Mouse (Mus musculus): ENCODE data around the gene Barhl2. TPM values are rescaled to one million over a fixed set of nuclear protein-coding genes. Genes with fewer than 3 reads are reported as not detected.
A peak's percentile ranks its signal among the peaks of the same experiment; 100 is the strongest.

Gene Barhl2
- total RNA-seq, 2 experiments from 2014 or later, result not detected

DNA sequence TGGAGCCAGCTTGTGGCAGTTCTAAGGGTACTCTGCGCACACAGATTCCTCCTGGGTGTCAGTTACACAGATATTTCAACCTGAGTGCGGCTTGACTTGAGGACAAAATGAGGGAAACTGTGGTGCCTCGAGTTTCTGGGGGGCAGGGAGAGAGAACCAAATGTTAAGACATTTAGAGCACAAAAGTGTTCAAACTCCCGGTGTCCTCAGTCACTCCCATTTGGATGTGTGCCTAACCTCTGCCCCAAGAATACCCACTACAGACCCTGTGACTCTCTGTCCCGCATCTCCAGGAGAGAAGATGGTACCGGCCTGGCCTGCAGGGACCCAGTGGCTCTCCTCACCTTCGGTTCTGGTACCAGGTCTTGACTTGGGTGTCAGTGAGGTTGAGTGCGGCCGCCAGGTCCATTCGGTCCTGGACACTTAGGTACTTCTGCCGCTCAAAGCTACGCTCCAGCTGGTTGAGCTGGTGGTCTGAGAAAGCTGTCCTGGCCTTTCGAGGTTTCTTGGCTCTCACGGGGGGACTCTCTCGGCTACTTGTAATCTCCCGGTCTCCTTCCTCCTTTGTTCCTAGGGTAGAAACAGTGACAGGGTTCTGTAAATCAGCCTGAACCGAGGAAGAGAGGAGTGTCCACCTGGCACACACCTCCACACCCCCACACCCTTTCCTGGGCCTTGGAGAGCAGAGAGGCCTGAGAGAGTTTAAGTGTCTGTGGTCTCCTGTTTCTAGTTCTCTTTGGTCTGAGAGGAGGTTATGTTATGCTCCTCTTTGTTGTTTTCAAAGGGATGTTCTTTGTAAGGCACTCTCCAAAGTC, 2.7 kb downstream of the Barhl2 start:
- no peak for DNase-seq

DNA sequence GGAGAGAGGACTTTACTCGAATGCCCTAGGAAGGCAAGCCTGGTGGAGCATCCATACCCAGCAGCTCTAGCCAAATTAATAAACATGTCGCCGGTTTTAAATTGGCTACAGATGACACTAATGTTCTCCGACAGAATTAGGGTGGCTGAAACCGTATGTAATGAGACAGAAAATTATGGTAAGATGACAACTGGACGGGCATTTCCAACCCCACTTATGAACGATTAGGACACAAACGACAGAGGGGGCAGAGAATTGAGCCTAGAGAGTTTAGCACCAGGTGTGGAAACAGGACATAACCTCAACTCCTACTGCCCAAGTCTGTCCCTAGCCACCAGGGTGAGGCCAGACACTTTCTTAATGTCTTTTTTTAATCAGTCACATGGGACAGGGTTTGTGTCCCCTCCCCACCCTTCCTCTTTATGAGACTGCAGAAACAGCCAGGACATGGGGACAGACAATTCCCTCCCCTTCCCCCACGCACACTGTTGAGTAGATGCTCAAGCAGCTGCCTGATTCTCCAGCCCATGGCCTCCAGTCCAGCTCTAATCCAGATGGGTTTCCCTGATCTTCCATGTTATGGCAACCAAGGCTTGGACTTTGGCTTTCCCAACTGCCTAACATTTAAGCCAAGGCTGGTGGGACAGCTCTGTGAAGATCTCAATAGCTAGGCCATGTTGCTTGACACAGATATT, 3.4 kb downstream of the Barhl2 start:
- no peak for DNase-seq

GRCm38 (mm10) chr5:106453886-106454321, 4.1 kb downstream of the Barhl2 start:
- no peak for DNase-seq

DNA sequence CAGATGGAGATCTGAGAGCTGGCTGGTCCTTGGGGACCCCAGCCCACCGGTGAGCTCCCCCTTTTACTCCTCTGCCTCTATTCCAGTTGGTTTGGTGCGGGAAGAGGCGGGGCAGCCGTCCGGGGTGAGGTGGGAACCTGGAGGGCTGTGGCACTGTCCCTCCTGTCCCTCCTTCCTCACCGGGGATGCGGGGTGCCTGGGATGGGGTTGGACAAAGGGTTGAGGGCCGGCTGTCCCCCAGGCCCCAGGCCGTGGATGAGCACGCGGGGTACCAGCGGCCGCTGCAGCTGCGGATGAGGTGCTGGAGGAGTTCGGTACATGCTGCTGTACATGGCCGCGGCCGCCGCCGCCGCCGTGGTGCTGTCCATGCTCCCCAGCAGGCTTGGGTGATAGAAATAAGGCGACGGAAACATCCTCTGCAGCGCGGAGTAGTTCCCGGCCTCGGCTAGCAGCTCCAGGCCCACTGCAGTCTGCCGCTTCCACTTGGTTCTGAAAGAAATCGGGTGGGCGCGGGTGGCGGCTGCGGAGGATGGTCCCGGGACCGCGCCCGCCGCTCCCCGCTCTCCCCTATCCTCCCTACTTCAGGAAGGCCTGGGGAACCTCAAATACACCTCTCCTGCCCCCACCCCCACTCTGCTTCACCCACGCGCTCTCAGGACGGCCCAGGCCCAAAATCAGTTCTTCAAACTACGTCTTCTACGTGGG, 4.6 kb downstream of the Barhl2 start:
- peak in 1 of 2 experiments; percentile 19 for DNase-seq

- DNase-seq, result no peak
Observed at GRCm38 (mm10) chr5:106452686-106453085, 5.3 kb downstream of the Barhl2 start.

GRCm38 (mm10) chr5:106451681-106452440, 6.1 kb downstream of the Barhl2 start:
- no peak for DNase-seq

DNA sequence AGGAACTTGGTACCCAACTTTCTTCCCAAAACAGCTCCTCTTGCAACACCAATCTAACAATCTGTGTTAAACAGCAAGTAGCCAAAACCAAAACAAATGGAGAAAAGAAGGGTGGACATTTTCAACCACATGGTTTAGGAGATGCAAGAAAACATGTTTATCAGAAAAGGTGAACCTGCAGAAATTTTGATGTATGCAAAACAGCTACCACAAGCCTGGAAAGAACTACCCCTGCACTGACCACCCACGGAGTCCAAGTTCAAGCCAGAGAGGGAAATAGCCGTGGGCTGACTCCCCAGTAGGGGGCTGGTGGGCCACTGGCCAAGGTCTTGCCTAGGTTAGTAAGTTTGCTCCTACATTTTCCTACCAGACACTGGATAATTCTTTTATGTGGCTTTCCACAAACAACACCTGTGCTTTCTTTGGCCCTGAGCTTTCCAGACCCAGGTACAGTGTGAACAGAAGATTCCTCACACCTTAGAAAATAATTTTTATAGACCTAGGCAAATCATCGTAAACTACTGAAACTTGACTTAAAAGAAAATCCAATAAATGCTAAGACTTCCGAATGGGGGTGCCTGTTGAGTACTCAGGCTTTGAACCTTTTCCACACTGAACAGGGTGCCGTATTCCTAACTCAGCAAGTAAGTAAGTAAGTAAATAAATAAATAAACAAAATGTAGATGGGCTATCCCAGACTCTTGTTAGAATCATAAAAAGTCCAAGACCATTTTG, 7.4 kb downstream of the Barhl2 start:
- DNase-seq, result no peak

DNA sequence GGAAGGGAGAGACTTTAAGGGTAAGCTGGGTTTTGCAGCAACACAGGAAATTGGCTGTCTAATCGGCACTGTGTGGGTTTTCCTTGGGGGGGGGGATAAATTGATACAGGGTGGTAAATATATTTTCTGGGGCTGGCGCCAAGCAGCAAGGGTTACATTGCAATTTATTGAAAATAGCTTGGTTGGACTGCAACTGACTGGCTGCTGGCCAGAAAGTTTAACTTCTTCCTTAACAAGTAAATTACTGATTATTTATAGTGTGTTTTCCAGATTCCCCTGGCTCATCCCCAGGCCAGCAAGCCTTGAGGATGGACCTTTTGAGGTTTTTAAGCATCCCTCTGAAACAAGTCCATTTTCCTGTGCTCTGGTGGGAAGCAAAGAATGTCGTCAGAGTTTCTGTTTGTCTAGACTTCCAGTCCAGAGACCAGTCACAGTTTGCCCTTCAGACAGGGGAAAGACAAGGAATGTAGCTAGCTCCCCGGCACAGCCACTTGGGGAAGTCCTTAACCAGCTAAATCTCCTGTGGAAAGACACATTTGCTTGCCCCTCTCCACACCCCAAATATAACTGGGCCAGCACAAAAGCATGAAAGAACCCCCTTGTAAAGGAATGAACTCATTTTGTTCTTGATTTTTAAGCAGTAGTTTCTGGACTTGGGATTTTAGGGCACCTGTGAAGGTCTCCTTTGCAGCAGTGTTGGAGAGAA, 8.1 kb downstream of the Barhl2 start:
- DNase-seq, result no peak

DNA sequence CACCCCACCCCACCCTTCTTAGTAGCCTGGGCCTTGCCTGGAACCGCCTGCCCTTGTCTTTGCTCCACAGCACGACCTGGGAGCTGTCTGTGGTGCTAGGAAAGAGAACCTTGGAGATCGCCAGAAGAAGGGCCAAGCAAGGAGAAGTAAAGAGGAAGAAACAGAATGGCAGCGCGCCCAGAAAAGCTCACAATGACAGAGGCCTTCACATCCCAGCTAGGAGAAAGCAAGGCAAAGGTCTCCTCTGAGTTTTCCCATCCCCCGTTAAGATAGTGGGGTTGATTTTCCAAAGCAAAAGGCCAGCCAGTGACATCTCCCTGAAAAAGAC, 9.2 kb downstream of the Barhl2 start:
- no peak for DNase-seq

DNA sequence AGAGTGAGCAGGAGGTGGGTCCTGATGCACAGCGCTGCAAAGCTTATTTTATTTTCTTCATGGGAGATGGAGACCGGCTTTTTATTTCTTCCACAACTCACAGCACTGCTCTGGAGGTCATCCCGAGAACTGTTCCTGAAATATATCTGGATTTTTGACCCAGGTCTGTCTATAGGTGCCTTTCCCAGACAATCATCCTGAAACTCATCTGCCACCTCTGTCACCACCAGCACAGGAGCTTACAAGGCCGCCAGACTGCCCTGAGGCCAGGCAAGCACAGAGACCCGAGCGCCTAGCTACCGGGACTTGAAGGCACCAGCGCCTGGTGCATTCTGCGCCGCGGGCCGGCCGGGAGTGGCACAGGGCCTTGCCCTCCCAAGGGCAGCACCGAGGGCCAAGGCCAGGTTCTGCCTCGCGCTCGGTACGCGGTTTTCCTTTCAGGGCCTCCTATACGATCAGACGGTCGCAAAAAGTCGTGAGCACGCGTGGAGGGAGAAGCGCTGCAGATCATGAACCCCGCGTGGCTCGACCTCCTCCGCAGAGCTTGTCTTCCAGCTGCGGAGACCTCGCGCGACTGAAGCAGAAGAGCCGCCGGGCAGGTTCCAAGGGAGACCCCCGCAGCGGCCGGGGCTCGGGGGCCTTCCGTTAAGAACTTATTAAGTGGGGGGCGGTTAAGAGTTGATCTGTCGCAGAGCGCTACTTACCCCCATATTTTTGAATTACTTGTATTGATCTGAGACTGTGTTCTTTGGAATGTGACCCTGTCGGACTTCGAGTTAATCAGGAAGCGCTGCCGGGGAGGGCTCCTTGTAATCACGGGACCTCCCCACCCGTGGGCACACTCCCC, 9.8 kb downstream of the Barhl2 start:
- no peak for DNase-seq

DNA sequence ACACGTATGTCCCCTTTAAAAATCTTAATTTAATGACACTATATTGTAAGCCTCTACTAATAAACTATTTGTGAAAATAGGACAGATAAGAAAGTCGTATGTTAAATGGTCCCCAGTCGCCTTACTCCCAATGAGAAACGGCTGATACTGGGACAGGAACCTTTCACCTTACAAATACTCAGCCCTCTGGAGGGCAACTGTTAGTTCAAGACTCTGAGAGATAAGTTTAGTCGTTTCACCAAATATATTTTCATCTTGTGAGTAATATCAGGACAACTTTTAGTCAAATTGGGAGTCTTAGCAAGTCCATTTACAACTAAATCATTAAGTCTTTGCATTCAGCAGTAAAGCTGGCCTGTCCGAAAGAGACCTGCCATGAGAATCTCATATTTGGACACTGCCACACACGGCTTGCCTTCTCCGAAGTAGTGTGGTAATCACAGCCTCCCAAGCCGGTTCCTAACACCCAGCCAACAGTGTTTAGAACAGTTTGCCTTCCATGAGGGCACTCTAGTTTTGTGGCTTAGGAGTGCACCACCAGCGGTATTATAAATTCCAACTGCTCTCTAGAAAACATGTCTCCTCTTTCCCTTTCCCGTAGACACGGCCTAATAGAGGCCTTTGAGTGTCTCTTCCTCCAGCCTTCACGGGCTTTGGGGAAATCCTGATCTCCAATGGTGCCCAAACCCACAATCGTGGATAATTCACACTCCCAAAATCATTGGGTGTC, 10.7 kb downstream of the Barhl2 start:
- no peak for DNase-seq

GRCm38 (mm10) chr5:106446593-106446992, 11.4 kb downstream of the Barhl2 start:
- peak in 1 of 2 experiments; percentile 19 for DNase-seq

DNA sequence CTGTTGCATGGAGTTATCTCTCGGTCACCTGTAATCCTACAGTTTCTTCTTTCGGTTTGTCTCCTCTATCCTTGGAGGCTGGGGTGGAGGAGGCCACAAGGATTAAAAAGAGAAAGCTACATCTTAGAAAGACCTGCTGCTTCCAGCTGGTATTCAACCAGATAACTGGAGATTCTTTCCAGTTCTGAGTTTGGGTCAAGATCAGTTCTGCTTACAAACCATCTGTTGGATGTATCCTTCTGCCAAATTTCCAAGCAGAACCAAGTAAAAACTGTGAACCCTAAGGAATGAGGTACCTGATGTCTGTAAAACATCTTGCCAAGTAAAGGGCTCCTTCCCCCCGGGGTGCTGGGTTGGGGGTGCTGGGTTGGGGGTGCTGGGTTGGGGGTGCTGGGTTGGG, 12.3 kb downstream of the Barhl2 start:
- DNase-seq, result no peak

GRCm38 (mm10) chr5:106438916-106439315, 19.1 kb downstream of the Barhl2 start:
- no peak for DNase-seq

DNA sequence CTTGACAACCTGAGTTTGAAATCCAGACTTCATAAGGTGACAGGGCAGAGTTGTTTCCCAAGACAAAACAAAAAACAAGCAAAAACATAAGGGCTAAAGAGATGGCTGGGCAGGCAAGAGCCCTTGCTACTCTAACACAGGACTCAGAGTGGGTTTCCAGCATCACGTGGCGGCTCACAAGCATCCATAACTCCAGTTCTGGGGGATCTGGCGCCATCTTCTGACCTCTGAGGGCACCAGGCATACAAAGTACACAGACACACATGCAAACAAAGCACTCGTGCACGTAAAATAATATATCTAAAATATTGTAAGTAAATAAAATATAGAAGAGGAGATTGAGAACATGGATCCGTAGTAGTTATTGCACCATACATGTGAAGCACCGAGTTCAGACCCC, 31.9 kb downstream of the Barhl2 start:
- no peak for DNase-seq

DNA sequence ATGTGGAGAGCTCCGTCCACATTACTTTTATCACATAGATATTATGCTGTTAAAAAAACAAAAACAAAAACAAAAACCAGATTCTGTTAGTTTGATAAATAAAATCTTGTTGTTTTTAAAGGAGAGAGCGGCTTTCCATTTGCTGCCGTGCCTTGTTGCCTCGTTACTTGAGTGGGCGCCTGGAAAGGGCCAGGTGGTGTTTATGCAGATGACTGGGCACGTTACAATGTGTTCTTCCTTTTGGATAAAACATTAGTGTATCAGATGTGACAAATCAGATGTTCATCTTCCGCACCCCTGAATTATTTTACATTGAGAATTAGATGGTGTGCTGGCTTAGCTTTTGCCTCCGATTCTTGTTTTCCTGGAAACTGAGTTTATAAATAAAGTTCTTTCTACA, 37.1 kb downstream of the Barhl2 start:
- no peak for DNase-seq

DNA sequence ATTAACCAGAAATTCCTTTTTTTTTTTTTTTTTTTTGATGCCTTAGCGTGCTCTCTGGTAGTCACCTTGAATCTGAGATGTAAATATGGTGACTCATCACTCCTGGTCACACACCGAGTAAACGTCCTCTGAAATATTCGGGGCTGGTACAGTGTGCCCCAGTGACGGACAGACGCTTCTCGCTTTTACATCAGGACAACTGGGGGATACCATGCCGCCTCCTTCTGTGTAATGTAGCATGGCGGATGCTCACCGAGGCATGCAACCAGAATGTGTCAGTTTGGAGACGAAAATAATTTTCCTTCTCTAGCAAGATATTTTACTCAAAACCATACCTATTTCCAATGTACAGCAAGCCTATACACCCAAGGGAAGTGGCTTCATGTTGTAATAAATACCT, 37.6 kb downstream of the Barhl2 start:
- DNase-seq, result no peak

DNA sequence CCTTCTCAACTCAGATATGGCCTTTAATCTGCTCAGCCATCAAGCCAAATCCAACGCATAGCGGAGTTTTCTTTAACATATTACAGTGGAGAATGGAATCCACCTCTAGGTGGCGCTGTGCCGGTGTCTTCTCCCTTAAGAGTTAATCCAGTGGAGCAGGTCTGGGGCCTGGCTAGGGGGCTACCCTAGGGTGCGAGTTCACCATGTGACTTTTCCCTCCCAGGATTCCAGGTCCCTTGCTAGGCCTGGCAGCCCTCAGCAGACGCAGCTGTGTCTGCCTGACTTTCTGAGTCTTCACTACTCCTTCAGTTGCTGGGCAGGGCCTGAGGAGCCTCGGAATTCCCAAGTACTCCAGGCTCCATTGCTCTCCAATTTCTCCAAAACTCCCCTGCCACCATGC, 40.8 kb downstream of the Barhl2 start:
- peak; percentile 1 to 16 for DNase-seq

- DNase-seq, result no peak
Observed at GRCm38 (mm10) chr5:106416550-106416949, 41.4 kb downstream of the Barhl2 start.

Data from adrenal gland, postnatal 36 days (tissue).